Mouse (Mus musculus): Measurements from ENCODE around the gene Slc12a6.

DNA sequence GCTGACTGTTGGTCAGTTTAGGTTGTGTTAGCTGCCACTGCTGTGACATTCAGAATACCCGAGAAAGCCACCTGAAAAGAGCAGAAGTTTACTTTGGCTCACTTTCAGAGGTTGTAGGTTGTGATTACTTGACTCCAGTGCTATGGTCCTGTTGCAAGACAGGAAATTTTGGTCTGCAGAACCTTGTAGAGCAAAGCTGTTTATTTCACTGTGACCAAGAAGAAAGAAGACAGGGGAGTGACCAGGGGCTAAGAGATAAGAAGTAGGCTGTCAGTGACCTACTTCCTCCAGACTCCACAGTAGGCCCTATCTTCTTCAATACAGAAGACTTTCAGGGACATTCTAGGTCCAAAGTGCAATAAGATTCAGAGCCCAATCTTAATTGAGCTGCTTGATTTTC, 131.0 kb downstream of the Slc12a6 start:
- TF ChIP-seq CTCF (IDR thresholded peaks at IDR 0.05; ENCODE audit: insufficient read depth, low read length) (no peak), POLR2A (IDR thresholded peaks at IDR 0.05; ENCODE audit: borderline replicate concordance, extremely low read depth, low read depth, low read length) (no peak)

Measured in lung, adult 2 months (tissue).